Mouse (Mus musculus) ovary, postnatal 14 days (tissue): ENCODE measurements around the gene Mab21l1.

Experiments used
- DNase-seq: peaks from one replicate; pipeline ENCODE4 v3.0.0; 2022; ENCODE audit warnings: low spot score

Gene Mab21l1

DNA sequence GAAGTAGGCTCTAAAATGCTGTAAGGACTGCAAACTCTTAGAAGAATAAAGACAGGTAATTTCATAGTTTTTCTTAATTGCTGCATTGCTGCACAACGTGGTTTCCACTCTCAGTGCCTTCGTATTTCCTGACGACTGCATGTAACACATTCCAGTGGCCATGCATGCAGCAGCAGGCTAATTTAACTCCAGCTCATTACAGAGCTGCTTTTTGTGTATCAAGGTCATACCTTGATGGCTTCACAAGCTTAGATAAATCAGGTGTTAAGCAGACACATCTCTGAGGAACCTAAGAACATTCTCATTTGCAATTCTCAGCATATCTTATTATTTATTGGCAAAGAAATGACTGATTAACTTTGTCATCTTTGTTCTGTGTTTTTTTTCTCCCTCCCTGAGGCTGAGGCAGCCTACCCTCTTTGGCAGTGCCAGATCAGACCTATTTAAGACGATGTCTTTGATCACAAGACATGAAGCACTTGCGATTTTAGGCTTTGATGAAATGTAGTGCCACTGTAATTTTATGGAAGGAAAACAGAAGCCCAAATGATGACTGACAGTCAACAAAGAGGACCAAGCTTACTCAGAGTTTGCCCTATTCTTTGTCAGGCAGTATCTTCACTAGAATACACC lies 32.8 kb downstream of the Mab21l1 start:
- DNase-seq: no peak

DNA sequence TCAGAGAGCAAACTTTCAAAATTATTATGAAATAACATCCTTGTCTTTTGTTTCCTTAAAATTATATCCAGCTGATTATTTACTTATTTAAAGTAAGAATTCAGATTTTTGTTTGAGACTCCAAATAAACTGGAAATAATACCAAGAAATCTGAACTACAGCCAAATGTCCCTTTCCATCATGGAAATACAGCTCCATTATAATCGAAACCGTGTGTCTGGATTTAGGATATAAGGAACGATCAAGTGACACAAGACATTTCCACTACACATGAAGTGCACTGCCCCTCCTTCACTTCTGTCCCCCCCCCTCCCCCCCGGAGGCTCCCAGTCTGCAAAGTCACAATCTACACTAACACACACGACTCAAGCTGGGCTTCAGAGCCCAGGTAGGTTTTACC lies 33.8 kb downstream of the Mab21l1 start:
- no peak for DNase-seq

GRCm38 (mm10) chr3:55816638-55817375 lies 34.5 kb downstream of the Mab21l1 start:
- no peak for DNase-seq

- DNase-seq: no peak
Measured at GRCm38 (mm10) chr3:55818082-55818481, 35.8 kb downstream of the Mab21l1 start.

DNA sequence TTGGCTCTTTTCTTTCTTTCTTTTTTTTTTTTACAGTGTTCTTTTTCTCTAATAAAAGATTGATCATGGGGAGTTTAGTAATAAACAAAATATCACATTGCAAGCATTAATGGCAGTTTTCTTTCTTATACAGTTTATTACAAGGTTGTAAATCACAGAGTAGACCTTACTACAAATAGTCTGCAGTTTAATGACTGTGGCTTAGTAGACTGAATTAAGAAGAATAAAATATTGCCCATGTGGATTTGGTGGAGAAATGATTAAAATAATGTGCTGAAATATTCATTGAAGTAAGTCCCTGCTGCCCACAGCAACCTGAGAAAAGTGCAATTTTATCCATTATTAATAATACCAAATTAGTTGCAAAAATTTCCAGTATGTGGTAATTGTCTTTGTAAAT lies 37.3 kb downstream of the Mab21l1 start:
- DNase-seq: no peak

DNA sequence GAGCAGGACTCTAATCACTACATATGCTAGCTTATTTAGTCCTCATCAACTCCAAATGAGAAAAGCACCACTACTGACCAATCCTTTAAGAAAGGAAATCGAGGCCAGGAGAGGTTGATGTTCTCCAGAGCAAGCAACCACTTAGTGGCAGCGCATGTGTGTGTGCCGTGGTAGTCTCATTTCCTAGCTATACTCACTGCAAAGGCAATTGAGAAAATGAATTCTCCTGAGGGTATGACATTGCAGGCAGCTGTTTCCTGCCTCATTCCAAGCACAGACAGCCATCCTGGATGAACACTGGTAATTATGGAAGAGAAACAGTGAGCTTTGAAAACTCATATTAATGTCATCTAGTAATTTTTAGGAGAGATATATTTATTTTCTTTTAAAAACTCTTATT lies 42.6 kb downstream of the Mab21l1 start:
- no peak for DNase-seq

- DNase-seq: no peak
Measured at GRCm38 (mm10) chr3:55828481-55829256, 46.4 kb downstream of the Mab21l1 start.

- DNase-seq: no peak
Measured at GRCm38 (mm10) chr3:55830226-55830625, 47.9 kb downstream of the Mab21l1 start.
